Mouse (Mus musculus) hindbrain, embryonic 11.5 days (tissue): ENCODE measurements around the gene Slc38a9. TPM values are rescaled to one million over a fixed set of nuclear protein-coding genes. Genes with fewer than 3 reads are reported as not detected.

Source experiments
- ATAC-seq: fragments of 200-750 bp; cut with Nextera tagmentation; 2 replicates; pipeline ENCODE4 v1.8.0; 2017; ENCODE audit warnings: mild to moderate bottlenecking, moderate TSS enrichment, moderate library complexity; ENCODE audit not compliant: low FRiP score
- DNase-seq: peaks from one replicate; pipeline ENCODE4 v3.0.0-alpha.2; 2015; ENCODE audit warnings: low spot score
- H3K27ac ChIP-seq: fragments of 300-500 bp; sonication (generic); 2 replicates; pipeline ENCODE4 v1.5.1; 2014; ENCODE audit warnings: mild to moderate bottlenecking, low read depth, low read length
- H3K27me3 ChIP-seq: fragments of 300-500 bp; sonication (generic); 2 replicates; pipeline ENCODE4 v1.6.1; 2014; ENCODE audit warnings: mild to moderate bottlenecking, low read length, moderate library complexity, mixed read lengths; ENCODE audit not compliant: control insufficient read depth, insufficient read depth
- H3K36me3 ChIP-seq: fragments of 300-500 bp; sonication (generic); 2 replicates; pipeline ENCODE4 v1.6.1; 2014; ENCODE audit warnings: mild to moderate bottlenecking, low read length, moderate library complexity, mixed read lengths; ENCODE audit not compliant: control insufficient read depth, insufficient read depth
- H3K4me1 ChIP-seq: fragments of 300-500 bp; sonication (generic); replicated peaks from 2 replicates; pipeline ENCODE4 v1.6.1; 2014; ENCODE audit warnings: low read length, mixed read lengths; ENCODE audit not compliant: control insufficient read depth, insufficient read depth
- H3K4me2 ChIP-seq: fragments of 300-500 bp; sonication (generic); replicated peaks from 2 replicates; pipeline ENCODE4 v1.6.1; 2014; ENCODE audit warnings: mild to moderate bottlenecking, low read depth, low read length
- H3K4me3 ChIP-seq: fragments of 300-500 bp; sonication (generic); 2 replicates; pipeline ENCODE4 v1.5.1; 2014; ENCODE audit warnings: low read depth, low read length
- H3K9ac ChIP-seq: fragments of 300-500 bp; sonication (generic); 2 replicates; pipeline ENCODE4 v1.6.1; 2014; ENCODE audit warnings: low read depth, low read length
- H3K9me3 ChIP-seq: fragments of 300-500 bp; sonication (generic); 2 replicates; pipeline ENCODE4 v1.6.1; 2016; ENCODE audit warnings: low read length; ENCODE audit not compliant: control insufficient read depth
- WGBS: fragments of 180-500 bp; shearing (Covaris S2); extraction: QIAGEN DNeasy Blood & Tissue Kit; methylation state at CpG from one replicate; pipeline ENCODE4 v1.1.7; 2014; 5-methylcytosine and 5-hydroxymethylcytosine counted together
- polyA plus RNA-seq: library from polyadenylated mRNA; unstranded; fragments of >200 nt; fragmentation: Nextera tagmentation; extraction: Ambion mirVana; gene quantifications from 2 replicates; pipeline ENCODE4 v1.2.1, GENCODE M21; 2014

The Slc38a9 gene
- polyA plus RNA-seq, 1 experiment from 2014 or later = 25.2 TPM

DNA sequence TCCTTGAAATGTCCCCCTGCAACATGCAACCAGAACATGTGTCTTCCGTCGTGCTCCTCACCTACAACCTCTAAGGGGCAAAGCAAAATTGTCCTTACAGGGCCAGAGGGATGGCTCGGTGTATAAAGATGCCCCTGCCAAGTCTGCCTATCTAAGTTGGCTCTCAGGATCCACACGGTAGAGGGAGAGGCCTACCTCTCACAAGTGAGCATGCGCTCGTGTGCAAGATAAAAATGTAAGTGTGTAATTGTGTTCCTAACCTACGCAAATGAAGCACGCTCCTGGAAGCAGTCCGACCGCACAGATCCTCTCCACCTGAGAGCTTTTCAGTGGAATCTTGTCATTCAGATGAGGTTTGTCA is 86.1 kb downstream of the Slc38a9 start:
- H3K9me3 ChIP-seq = no peaks in the 10 kb centered on the region
- no peaks in the 10 kb centered on the region for H3K4me1 ChIP-seq
- no peak for ATAC-seq
- 91% methylated on average over 10 of the region's 10 CpGs for WGBS
- no peak for DNase-seq
- no peak overlapping the region for H3K4me2 ChIP-seq
- no peaks in the 10 kb centered on the region for H3K36me3 ChIP-seq
- no peak overlapping the region for H3K4me3 ChIP-seq
- no peak overlapping the region for H3K9ac ChIP-seq
- H3K27ac ChIP-seq = no peak overlapping the region
- H3K27me3 ChIP-seq = no peaks in the 10 kb centered on the region

DNA sequence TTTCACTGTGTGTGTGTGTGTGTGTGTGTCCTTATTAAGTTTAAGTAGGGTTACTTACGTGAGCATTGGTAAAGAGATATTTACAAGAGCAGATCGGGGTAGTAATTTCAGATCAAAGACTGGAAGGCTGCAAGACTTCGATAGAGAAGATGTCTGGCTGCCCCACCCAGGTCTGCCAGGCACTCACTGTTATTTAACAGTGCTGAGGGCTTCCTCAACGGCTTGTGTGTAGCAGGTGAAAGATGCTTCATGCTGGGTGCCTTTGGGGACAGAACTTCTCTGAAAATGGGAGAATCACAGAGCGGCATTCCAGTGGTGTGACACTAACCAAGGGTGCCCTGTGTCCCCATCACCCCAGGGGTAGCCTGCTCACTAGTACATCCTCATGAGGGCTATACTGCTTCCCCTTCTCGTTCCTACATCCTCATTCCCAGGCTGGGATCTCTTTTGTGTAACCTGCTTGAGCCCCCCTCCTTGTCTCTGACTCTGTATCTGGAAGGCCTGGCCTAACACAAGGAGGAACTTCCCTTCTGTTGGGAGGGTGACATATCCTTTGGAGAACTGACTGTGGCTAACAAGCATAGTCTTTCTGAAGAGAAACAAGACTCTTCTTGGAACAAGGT is 87.4 kb downstream of the Slc38a9 start:
- Histone ChIP-seq H3K4me2 (no peak overlapping the region), H3K9ac (no peak overlapping the region), H3K36me3 (no peaks in the 10 kb centered on the region), H3K4me1 (no peaks in the 10 kb centered on the region), H3K9me3 (no peaks in the 10 kb centered on the region), H3K27me3 (no peaks in the 10 kb centered on the region), H3K4me3 (no peak overlapping the region), H3K27ac (no peak overlapping the region)
- 82% methylated on average over 6 of the region's 6 CpGs for WGBS
- DNase-seq = no peak
- ATAC-seq = no peak

DNA sequence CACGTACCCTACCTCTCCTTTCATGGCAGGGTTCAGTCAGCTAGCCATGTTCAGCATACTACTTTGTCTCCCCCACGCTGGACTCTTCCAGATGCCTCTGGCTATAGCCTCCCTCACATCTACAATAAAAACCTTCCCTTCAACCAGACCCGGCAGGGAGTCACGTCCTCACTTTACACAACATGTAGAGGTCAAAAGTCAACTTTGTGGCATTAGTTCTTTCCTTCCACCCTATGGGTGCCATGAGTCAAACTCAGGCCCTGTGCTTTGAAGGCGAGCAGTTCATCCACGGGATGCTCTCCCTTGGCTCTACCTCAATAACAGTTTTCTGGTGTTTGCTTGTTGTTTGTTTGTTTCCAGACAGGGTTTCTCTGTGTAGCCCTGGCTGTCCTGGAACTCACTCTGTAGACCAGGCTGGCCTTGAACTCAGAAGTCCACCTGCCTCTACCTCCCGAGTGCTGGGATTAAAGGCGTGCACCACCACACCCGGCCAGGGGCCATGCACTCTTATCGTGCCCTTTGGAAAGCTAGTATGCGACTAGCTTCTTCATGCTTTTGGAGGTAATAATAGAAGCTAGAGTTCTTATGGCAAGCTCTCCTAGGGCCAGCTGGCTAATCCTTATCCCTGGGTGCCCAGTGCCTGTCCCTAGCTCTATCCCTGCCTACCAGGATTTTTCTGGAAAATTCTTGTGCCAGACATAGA is 88.4 kb downstream of the Slc38a9 start:
- DNase-seq (no peak), ATAC-seq (no peak)
- Histone ChIP-seq H3K4me1 (no peaks in the 10 kb centered on the region), H3K4me2 (no peak overlapping the region), H3K27ac (no peak overlapping the region), H3K36me3 (no peaks in the 10 kb centered on the region), H3K27me3 (no peaks in the 10 kb centered on the region), H3K9me3 (no peaks in the 10 kb centered on the region), H3K9ac (no peak overlapping the region), H3K4me3 (no peak overlapping the region)
- 85% methylated on average over 11 of the region's 11 CpGs for WGBS

DNA sequence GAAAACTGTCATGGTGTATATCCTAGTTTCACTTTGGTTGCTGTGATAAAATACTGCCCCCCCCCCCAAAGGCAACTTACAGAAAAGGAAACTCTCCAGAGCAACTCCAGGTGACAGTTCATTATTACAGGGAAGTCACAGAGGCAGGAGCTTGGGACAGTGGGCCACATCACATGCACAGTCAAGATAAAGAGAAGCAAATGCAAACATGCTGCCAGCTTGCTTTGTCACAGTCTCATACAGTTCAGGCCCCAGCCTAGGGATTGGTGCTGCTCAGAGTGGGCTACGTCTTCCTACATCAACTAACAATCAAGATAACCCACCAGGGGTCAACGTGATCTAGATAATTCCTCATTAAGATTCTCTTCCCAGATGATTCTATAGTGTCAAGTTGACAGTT is 89.3 kb downstream of the Slc38a9 start:
- Histone ChIP-seq H3K27me3 (no peaks in the 10 kb centered on the region), H3K9ac (no peak overlapping the region), H3K9me3 (no peaks in the 10 kb centered on the region), H3K4me3 (no peak overlapping the region), H3K27ac (no peak overlapping the region), H3K4me2 (no peak overlapping the region), H3K36me3 (no peaks in the 10 kb centered on the region), H3K4me1 (no peaks in the 10 kb centered on the region)
- ATAC-seq (no peak), DNase-seq (no peak)
- 85% methylated on average over 2 of the region's 2 CpGs for WGBS

DNA sequence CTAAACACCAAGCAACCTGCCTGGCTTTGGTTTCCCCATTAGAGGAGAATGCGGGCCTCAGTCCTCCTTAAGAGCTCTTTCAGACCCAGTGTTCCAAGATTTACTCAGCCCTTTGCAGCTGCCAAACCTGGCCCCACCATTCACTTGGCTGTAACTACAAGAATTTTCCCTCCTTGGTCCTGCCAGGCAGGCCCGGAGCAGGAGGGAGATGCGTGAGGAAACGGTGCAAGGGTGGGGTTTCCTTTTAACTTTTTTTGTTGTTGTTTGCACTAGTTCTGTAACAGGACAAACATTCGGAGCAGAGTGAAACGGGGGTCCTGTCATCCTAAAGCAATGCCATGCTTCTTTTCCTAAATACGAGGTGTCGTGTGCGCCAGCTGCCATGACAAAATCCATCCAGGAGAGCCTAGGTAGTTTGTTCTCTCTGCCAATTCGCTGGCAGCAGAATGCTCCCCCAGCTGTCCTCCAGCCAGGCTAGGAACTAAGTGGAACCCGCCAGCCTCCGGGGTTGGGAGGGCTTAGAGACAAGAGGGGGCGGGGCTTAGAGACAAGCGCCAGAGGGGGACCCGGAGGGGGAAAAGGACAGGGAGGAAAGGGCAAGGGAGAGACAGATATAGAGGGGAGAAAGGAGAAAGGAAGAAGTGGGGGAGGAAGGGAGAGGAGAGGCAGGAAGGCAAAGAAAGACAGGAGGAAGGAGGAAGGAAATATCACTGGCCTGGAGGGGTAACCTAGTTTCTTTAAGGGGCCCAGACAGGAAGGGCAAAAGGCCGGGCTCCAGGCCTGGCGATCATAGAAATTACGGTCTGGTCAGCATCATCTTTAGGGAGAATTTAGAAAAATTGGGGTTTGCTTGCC is 91.1 kb downstream of the Slc38a9 start:
- Histone ChIP-seq H3K27ac (no peak overlapping the region), H3K9ac (no peak overlapping the region), H3K4me3 (no peak overlapping the region), H3K4me2 (no peak overlapping the region), H3K9me3 (no peaks in the 10 kb centered on the region), H3K36me3 (no peaks in the 10 kb centered on the region), H3K27me3 (no peaks in the 10 kb centered on the region), H3K4me1 (no peaks in the 10 kb centered on the region)
- ATAC-seq (peak; percentile 56; the same call in 1 of the 2 replicates), DNase-seq (peak; percentile 66)
- 42% methylated on average over 18 of the region's 18 CpGs for WGBS

DNA sequence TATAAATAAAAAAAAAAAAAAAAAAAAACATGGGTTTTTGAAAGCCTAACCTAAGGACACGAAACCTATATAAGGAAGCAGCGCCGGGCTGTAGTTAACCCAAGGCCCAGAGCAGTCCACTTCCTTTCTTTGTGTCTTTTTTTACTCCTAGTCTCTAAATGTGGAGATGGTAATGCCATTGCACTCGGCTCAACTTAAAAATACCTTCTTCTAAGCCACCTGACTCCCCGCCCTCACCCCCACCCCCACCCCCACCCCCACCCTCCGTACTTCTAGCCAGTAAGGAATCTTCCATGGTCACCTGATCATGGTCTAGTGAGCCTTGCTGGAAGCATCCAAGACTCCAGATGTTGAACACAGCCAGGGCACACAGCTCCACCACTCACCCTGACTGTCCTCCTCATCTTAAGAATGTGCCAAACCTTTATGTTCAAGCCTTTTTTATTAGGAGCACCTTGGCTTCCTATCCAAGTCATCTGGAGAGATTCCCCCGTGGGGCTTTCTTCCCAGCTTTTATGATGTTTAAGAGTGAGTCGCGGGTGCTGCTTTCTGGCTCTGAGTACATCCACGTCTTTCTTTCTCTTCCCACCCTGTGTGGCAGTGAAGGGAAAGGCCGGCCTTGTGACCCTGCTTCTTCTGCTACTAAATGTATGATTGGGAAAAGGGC is 91.9 kb downstream of the Slc38a9 start:
- Histone ChIP-seq H3K36me3 (no peaks in the 10 kb centered on the region), H3K9ac (no peak overlapping the region), H3K27ac (no peak overlapping the region), H3K9me3 (no peaks in the 10 kb centered on the region), H3K4me1 (no peaks in the 10 kb centered on the region), H3K27me3 (no peaks in the 10 kb centered on the region), H3K4me2 (no peak overlapping the region), H3K4me3 (no peak overlapping the region)
- no peak for DNase-seq
- ATAC-seq = no peak
- WGBS = 75% methylated on average over 11 of the region's 11 CpGs

DNA sequence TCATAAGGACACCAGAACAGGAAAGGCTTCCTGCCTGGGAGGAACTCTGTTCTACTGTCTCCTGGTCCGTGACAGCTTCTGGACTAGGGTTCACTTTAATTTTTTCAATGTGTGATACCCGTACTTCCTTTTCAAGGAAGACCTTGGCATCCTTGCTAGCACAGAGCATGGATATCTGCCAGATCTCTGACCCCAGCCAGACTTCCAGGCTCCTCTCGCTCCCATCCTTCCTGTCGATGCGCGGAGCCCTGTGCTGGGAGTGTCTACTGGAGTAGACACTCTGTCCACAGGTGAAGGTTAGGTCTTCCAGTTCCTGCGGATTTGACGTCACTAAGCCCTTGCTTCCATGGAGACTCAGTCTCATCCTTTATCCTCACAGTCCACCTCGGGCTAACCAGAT is 93.0 kb downstream of the Slc38a9 start:
- no peak overlapping the region for H3K27ac ChIP-seq
- H3K36me3 ChIP-seq = no peaks in the 10 kb centered on the region
- ATAC-seq (no peak), DNase-seq (no peak)
- WGBS = 89% methylated on average over 9 of the region's 9 CpGs
- H3K4me1 ChIP-seq = no peaks in the 10 kb centered on the region
- no peak overlapping the region for H3K4me2 ChIP-seq
- no peaks in the 10 kb centered on the region for H3K27me3 ChIP-seq
- H3K4me3 ChIP-seq = no peak overlapping the region
- H3K9me3 ChIP-seq = no peaks in the 10 kb centered on the region
- H3K9ac ChIP-seq = no peak overlapping the region

DNA sequence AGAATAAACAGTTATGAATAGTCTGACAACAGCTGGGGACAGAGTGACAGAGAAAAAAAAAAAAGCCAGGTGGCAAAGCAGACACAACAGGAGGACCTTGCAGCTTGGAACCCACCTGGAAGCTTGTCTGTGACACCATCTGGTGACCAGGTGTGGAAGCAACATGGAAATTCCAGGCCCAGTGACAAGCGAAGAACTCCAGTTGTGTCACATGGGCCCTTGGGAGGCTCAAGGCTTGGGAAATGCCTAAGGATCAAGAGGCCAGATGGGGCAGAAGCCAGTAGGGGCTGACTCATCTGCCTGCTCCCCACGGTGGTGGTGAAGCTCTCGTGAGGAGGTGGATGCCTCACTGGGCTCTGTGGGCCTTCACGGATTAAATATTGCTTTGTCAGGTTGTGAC is 94.3 kb downstream of the Slc38a9 start:
- DNase-seq (peak; percentile 6), ATAC-seq (no peak)
- Histone ChIP-seq H3K4me2 (no peak overlapping the region), H3K4me3 (no peak overlapping the region), H3K4me1 (no peaks in the 10 kb centered on the region), H3K9ac (no peak overlapping the region), H3K27me3 (no peaks in the 10 kb centered on the region), H3K27ac (no peak overlapping the region), H3K9me3 (no peaks in the 10 kb centered on the region), H3K36me3 (no peaks in the 10 kb centered on the region)
- WGBS = 46% methylated on average over 4 of the region's 4 CpGs
